Mouse (Mus musculus) urinary bladder, postnatal 10 days (tissue): ENCODE results near the gene Slc31a1.

Experiments
- DNase-seq: peaks from one replicate; pipeline ENCODE4 v3.0.0; 2022; ENCODE audit warnings: low spot score

Gene Slc31a1

GRCm38 (mm10) chr4:62364299-62364698 lies 3.8 kb downstream of the Slc31a1 start:
- no peak for DNase-seq

DNA sequence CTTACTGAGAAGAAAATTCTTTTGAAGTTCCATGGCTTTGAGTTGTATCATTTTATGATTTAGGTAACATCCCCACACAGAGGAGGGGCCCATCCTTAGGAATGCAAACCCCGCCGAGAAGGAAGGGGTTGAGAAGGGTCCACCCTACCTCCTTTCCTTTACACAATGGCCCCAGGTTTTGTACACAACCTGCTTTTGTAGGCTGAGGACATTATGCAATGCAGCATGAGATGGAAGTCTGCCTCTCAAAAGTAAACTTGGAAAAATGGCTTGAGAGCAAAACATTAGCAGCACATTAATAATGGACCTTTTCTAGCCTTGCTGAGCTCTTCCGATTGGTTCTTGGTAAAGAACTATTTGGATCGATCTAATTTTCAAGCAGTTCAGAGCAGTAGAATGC lies 5.8 kb downstream of the Slc31a1 start:
- DNase-seq = no peak

DNA sequence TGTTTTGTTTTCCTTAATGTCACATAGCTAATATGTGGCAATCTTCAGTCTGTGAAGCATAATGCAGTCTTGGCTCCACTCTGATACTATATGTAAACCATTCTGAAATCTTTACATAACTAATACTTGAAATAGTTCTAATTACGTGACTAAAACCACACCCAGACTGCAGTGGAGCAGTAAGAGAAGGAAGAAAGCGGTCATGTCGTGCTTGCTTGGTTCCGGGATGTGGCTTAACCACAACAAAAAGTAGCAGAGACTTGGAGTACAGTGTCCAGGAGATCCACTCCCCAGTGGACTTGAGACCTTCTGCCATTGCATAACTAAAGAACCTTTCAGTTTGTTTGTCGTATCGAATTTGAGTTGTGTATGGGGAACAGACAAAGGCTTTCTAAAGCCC lies 7.1 kb downstream of the Slc31a1 start:
- DNase-seq = no peak

DNA sequence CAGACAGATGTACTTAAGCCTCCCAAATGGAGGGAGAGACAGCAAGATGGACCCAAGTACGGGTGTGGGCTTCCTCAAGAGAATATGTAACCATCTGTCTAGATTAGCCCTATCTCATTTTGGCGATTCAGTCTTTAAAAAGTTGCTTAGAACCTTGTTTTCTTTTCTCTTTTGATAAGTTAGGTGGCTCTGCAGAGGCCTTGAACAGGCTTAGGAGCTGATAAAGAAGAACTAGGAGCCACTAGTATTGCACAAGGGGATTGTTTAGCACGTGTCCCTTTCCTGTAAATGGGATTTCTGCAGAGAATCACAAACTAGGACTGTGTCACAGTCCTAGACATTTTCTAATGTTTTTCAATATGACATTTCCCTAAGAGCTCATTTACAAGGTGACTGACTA lies 8.6 kb downstream of the Slc31a1 start:
- DNase-seq = no peak

GRCm38 (mm10) chr4:62372410-62372809 lies 11.9 kb downstream of the Slc31a1 start:
- DNase-seq = no peak

DNA sequence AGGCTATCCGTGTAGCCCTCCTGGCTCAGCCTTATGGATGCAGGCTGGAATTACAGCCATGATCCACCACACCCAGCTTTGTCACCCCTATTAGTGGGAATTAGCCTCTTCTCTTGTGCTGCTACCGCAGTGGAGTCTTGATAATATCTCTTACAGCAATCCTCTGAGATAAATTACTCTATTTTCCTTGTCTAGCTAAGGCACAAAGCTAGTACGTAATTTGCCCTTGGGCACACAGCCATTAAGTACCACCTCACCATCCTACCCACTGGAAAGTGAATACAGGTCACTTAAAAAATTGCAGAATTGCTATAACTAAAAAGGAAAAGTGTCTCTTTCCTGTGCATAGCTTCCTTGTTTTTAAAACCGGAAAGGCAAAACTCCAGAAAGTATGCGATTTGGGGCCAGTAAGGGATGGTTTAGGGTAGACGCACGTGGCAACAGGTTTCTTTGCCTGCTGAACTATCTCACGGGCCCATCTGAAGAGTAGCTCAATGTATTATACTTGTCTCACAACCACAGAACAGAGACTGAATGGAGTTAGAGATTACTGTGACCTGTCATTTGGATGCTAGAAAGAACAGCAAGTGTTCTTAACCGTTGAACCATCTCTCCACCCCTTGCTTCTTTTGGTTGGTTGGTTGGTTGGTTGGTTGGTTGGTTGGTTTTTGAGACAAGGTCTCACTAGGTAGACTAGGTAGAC lies 12.4 kb downstream of the Slc31a1 start:
- DNase-seq = no peak

GRCm38 (mm10) chr4:62373668-62374067 lies 13.1 kb downstream of the Slc31a1 start:
- no peak for DNase-seq

- no peak for DNase-seq
Measured at GRCm38 (mm10) chr4:62374342-62374741, 13.8 kb downstream of the Slc31a1 start.

DNA sequence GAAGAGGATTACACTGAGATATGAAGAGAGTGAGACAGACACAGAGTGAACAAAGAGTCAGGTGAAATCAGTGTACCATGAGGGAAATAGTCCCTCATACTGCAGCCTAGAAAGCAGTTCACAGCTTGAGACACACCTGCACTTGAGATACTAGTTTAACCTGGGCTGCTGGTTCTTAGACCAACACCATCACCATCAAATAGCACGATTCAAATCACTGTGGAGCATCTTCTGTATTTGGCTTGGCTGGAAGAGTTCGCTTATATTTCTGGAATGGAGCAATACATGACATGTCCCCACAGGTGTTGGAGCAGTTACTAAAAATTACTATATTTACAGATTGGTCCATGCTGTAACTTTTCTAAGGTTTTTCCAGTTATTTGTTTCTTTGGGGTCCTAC lies 15.6 kb downstream of the Slc31a1 start:
- no peak for DNase-seq

DNA sequence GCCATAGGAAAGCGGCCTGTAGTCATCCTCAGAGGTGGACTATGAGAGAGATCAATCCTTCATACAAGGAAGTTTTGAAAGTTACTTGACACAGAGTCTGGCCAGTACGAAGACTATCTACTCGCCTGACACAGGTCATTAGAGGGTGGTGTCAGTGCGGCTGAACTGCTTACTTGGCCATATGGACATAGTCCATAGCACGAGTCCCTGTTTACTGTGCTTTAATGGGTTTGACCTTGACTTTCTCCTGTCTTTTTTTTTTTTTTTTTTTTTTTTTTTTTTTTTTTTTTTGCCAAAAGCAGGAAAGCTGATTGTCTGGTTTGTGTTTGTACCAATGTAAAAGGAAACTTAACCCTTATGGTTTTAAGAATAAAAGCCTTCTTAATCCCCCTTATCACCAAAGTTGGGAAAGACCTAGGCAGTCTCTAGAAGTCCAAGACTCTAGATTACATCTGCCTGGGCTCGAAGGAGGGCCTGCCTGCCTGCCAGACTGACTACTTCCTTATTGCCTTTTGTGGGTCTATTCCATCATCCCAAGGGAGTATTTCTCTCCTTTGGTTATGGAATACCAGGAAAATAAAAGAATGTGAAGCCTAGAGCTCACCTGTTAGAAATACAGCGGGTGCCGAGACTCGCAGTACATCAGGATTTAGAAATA lies 19.3 kb downstream of the Slc31a1 start:
- DNase-seq = no peak

- DNase-seq = no peak
Measured at GRCm38 (mm10) chr4:62383207-62383606, 22.7 kb downstream of the Slc31a1 start.

GRCm38 (mm10) chr4:62383752-62384151 lies 23.2 kb downstream of the Slc31a1 start:
- DNase-seq = no peak

DNA sequence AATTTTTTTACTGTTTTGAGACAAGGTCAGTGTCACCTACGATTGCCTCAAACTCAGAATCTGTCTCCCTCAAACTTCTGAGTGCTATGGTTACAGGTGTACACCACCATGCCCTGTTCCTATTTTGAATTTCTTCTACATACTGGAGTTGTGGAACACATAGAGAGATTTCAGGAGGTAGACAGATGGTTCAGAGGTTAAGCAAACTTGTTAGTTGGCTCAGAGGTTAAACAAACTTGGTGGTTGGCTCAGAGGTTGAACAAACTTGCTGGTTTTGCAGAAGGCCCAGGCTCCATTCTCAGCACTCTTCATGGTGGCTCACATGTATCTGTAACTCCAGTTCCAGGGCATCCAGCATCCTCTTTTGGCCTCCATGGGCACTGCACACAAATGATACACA lies 23.6 kb downstream of the Slc31a1 start:
- no peak for DNase-seq

GRCm38 (mm10) chr4:62385439-62385838 lies 24.9 kb downstream of the Slc31a1 start:
- DNase-seq = no peak

DNA sequence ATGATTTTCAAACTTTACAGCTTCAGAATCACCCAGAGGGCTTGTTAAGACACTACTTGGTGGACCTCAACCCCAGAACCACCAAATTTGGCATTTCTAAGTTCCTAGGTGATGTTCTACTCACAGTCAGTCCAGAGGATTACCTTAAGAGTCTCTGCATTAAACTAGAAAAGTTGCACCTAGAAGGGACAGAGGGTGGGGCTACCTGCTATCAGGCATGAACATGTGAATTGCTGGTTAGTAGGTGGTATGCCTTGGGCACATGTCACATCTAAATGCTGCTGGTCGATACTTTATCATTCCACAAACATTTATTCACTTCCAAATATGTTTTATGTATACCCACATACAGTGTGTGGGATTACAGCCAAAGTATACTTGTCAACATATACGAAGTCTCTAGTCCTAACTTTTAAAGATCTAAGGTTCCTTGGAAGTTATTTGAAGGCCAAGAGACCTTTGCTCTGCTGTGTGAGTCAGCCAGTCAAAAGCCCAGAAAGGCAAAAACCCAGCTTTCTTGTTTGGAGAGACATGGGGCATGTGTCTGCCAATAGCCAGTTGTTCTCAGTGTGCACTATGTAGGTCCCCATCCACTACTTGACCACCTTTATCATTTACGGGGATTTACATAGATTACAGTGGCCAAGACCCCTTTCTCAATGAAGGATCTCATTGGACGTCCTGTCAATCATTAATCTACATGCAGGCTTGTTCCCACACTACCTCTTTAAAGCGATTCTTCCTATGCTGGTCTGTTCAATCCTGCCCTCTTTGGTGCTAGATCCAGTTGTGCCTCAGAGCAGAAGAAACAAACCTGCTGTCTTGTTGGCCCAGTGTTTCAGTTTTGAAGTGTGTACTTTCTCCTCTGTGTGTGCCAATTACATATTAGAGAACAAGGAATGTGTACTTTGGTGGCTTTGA lies 29.3 kb downstream of the Slc31a1 start:
- no peak for DNase-seq

DNA sequence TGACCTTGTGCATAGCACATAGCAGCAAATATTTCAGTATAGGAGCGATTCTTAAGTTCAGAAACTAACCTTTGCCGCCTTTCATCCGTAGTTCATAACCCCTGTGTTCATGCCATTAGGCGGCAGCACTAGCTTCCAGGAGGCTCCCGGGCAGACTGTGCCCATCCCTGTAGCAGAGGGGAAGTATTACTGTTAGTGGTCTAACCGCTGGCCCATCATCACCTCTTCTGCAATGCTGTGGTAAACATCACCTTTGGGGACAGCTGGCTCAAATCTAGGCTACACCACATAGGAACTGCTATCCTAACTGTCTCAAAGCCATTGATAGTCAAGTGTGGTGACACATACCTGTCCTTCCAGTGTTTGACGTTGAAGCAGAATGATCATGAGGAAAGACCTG lies 31.4 kb downstream of the Slc31a1 start:
- DNase-seq = no peak

DNA sequence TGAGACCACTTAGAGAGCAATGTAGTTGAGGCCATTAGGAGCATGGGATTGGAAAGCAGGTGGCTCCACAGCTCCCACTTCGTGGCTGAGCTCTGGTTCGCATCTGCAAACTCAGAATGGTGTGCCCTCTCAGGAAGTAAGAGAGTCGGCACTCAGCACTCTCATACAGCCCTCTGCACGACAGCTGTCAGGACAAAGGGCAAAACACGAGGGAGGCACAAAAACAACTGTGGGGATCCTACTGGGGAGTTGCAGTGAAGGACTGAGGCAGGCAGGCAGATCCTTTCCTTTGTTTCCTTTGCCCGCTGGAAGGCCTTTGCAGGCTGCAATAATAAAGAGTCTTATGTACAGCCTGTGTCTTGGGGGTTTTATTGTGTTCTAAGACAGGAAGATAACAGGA lies 32.9 kb downstream of the Slc31a1 start:
- no peak for DNase-seq

GRCm38 (mm10) chr4:62395806-62396205 lies 35.3 kb downstream of the Slc31a1 start:
- no peak for DNase-seq

DNA sequence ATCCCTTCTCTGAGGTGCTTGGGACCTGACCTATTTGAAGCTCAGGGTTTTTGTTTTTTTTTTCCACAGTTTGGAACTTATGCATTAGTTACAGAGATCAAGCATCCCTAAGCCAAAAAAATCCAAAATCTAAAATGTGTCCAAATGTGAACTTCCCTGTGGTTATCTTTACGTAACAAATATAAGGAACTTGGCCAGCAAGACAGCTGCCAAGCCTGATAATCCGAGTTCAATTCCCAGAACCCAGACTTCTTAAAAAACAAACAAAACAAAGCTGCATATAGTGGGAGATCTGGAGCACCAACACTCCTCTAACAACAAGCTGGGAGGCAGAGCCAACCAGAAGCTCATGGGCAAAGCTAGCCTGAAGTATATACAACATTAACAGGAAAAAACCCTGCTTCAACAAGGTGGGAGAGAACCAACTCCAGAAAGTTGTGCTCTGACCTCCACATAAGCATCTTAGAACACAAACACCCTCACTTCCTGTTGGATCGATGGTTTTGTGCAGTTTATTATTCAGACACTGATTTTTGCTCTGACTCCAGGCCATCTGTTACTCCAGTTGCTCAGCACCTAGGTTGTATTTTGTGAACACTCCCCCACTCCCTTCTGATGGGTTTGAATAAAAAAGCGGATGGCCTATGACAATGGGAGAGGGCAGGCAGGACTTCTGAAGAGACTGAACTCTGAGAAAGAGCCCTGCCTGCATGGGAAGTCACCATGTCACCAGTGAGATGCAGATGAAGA lies 37.3 kb downstream of the Slc31a1 start:
- no peak for DNase-seq

DNA sequence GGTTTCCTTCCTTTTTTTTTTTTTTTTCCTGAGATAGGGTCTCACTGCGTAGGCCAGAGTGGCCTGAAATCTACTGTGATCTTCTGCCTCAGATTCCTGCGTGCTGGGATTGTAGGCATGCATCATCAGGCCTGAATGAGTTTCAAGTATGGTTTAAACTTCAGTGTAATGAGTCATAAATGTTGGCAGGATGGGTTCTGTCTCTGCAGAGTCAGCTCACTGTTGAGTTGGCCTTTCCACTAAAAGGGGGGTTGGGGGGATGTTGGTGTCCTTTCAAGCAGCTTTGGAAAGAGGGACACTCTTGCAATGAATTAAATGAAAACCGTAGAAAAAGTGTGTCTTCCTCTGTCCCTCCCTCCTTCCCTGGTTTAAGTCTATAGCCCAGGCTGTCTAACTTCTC lies 38.4 kb downstream of the Slc31a1 start:
- DNase-seq = no peak

DNA sequence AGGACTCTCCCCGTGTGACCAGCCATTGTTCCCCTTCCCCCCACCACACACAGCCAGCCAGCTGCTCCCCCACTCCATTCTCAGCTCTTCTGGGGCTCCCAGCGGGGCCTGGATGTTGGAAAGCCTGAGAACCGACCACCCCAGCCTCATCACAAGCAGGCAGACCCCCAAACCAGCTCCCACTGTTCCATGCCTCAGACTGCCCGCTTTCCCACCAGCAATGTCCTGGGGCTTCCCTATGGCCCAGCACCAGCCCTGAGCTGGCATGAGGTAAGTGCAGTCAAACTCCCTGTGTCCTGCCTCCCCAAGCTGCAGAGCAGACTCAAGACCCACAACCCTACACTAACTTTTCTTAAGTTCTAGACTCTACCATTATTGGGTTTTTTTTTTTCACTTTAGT lies 45.6 kb downstream of the Slc31a1 start:
- DNase-seq = no peak
